Mouse (Mus musculus): ENCODE results near the gene Tmbim7. TPM values are rescaled to one million over a fixed set of nuclear protein-coding genes. Genes with fewer than 3 reads are reported as not detected.
"Not testable (repeated sequence)": the region's sequence is repeated elsewhere in the genome, so short reads cannot be mapped to it uniquely, and the experiment has no call there.

Tmbim7 gene
- polyA plus RNA-seq, 1 experiment from 2014 or later = not detected

DNA sequence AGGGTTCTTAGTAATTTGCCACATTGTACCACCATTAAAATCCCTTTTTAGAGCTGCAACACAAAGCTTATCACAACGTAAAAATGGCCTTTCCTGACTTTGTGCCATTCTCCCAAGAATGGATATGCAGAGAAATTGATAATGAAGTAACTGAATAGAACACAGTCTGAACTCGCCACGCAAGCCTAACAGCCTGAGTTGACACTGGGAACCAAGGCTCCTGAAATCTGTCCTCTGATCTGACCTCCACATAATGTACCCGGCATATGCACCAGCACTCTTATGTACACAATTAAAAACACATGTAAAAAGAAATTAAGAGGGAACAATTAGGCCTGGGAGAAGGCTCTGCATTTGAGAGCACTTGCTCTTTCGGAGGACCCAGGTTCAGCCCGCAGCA, 5.7 kb upstream of the Tmbim7 start:
- Histone ChIP-seq H3K27me3 (replicated peaks) (no peaks in the 10 kb centered on the region), H3K4me3 (replicated peaks) (no peak overlapping the region), H3K9me3 (no peaks in the 10 kb centered on the region), H3K4me2 (no peak overlapping the region), H3K36me3 (peaks cover 14% of the 10 kb centered on the region), H3K4me1 (peaks cover 7% of the 10 kb centered on the region; the same call in 1 of the 2 replicates), H3K27ac (no peak overlapping the region), H3K9ac (no peak overlapping the region)
- WGBS = 81% methylated on average over 6 of the region's 6 CpGs
- no peak for ATAC-seq (ENCODE audit: insufficient read depth, low FRiP score, low read depth)

DNA sequence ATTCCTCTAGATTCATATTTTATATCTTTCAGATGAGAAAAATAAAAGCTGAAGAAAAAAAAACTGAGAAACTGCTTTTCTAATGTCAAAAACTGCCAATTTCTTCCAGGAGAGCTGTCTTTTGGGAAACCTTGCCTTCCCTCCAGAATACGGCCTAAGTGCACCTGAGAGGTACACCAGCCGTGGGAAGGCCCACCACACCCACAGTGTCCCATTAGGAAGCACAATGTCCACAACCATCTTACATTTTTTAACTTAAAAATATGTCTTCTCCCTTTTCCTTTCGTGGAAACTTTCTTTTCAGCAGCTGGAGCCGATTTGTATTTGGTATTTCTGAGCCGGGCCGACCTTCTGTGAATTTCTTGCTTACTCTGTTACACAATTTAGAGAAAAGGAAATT, 4.4 kb upstream of the Tmbim7 start:
- H3K9ac ChIP-seq = peak overlapping the region; percentile 80
- peaks cover 12% of the 10 kb centered on the region for H3K36me3 ChIP-seq
- no peak for ATAC-seq (ENCODE audit: insufficient read depth, low FRiP score, low read depth)
- H3K4me3 ChIP-seq (replicated peaks) = peak overlapping the region; percentile 98
- peak overlapping the region; percentile 35; the same call in 1 of the 2 replicates for H3K27ac ChIP-seq
- H3K9me3 ChIP-seq = no peaks in the 10 kb centered on the region
- peak overlapping the region; percentile 64 for H3K4me2 ChIP-seq
- 18% methylated on average over 6 of the region's 6 CpGs for WGBS
- peaks cover 7% of the 10 kb centered on the region; the same call in 1 of the 2 replicates for H3K4me1 ChIP-seq
- no peaks in the 10 kb centered on the region for H3K27me3 ChIP-seq (replicated peaks)

DNA sequence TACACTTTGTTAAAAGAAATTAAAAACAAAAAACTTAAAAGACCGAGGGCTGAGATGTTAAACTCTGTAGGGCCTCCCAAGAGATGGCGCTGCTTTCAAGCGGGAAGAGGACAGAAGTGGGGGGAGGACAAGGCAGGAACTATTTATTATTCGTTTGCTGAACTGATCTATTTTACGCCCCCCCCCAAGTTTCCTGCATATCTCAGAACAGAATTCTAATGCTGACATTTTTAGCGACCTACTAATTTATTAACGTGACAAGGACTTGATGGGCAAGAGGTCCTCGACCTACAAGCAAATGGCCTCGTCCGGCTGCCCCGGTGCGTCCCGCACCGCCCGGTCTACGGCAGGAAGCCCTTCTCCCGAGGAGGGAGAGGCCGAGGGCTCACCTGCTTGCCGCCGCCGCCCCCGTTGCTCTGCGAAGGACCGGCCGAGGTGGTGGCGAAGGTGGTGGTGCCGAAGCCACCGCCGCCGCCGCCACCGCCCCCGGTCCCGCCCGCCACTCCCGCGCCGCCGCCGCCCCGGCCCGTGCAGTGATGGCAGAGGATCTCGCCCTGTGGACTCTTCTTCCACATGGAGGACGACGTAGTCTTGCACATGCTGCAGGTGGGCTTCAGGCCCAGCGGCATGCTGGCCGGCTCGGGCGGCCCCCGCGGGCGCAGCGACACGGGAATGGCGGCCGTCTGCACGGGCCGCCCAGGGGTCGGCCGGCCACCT, 3.8 kb upstream of the Tmbim7 start:
- WGBS = under 1% methylated on average over 56 of the region's 60 CpGs

DNA sequence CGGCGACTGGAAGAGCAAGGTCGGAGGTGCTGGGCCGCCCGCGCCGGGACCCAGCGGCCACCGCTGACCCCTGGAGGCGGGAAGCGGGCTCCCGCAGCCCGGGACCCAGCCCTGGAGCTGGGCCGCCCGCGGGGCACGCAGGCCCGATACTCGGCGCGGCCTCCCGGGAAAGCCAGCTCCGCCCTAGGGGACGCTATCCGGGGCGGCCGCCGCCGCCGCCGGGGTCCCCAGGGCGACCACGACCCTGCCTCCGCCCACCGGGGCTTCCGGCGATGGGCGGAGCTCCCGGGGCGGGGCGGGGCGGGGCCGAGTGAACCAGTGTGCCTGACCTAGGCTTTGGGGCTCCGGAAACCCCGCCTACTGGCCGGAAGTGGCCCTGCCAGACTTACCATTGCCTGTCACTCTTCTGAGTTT, 3.3 kb upstream of the Tmbim7 start:
- ATAC-seq (ENCODE audit: insufficient read depth, low FRiP score, low read depth) = peak; percentile 95
- 0% methylated on average over 27 of the region's 46 CpGs for WGBS

More for the DNA sequence above, 3.8 kb upstream of the Tmbim7 start:
- no peaks in the 10 kb centered on the region for H3K9me3 ChIP-seq
- peak overlapping the region; percentile 96 for H3K27ac ChIP-seq
- no peaks in the 10 kb centered on the region for H3K27me3 ChIP-seq (replicated peaks)
- peaks cover 7% of the 10 kb centered on the region; the same call in 1 of the 2 replicates for H3K4me1 ChIP-seq
- peaks cover 9% of the 10 kb centered on the region for H3K36me3 ChIP-seq
- peak overlapping the region; percentile 80 for H3K9ac ChIP-seq
- peak overlapping the region; percentile 64 for H3K4me2 ChIP-seq
- H3K4me3 ChIP-seq (replicated peaks) = peak overlapping the region; percentile 98
- peak; percentile 61 for ATAC-seq (ENCODE audit: insufficient read depth, low FRiP score, low read depth)

DNA sequence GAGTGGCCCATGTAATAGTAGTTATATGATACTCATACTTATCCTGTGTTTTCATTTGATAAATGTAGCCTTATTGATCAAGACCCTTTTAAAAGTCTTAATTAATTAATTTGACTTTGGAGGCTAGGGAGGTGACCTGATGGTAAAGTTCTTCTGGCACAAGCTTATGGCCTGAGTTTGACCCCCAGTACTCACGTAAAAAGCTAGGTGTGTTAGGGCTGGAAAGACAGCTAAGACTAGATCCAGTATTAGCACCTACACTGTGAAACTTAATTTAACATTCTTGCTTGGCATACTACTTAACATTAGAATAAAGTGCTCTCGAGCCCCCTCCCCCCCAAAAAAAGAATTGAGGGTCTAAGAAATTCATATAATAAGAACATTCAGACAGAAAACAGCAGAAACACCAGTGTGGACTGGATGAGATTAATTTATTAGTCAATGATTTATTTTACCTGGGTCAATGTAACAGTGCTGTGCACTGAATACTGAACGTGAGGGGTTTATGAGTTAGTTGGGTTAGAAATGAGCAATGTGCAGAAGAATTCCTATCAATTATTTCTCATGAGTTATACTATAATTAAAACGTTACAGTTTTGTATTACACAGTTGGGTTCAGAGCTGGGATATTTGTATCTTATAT, 2.7 kb upstream of the Tmbim7 start:
- Histone ChIP-seq H3K9ac (no peak overlapping the region), H3K27me3 (replicated peaks) (no peaks in the 10 kb centered on the region), H3K9me3 (no peaks in the 10 kb centered on the region), H3K4me3 (replicated peaks) (no peak overlapping the region), H3K36me3 (peaks cover 6% of the 10 kb centered on the region), H3K4me1 (peaks cover 7% of the 10 kb centered on the region; the same call in 1 of the 2 replicates), H3K27ac (no peak overlapping the region), H3K4me2 (peak overlapping the region; percentile 64; the same call in 1 of the 2 replicates)
- WGBS = 46% methylated on average over 4 of the region's 4 CpGs
- ATAC-seq (ENCODE audit: insufficient read depth, low FRiP score, low read depth) = no peak

More for the DNA sequence above, 3.3 kb upstream of the Tmbim7 start:
- Histone ChIP-seq H3K9me3 (no peaks in the 10 kb centered on the region), H3K4me1 (peaks cover 7% of the 10 kb centered on the region; the same call in 1 of the 2 replicates), H3K27ac (peak overlapping the region; percentile 96), H3K9ac (peak overlapping the region; percentile 80), H3K27me3 (replicated peaks) (no peaks in the 10 kb centered on the region), H3K4me3 (replicated peaks) (peak overlapping the region; percentile 98), H3K4me2 (peak overlapping the region; percentile 64), H3K36me3 (peaks cover 9% of the 10 kb centered on the region)

DNA sequence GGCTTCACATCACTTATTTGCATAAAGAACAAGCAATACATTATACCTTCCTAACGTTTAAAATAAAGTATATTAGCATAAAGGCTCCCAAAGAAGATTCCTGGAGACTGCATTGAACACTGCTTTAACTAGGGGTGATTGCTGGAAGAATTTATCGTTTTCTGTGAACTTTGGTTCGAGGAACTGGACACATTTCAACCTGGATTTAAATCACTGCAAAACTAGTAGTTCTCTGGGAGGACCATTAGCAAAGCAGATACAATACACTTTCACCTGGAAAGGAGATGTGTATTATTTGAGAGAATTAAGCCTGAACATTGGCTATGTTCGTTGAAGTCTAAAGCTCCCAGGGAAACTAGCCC, 2.2 kb upstream of the Tmbim7 start:
- no peak overlapping the region for H3K27ac ChIP-seq
- ATAC-seq (ENCODE audit: insufficient read depth, low FRiP score, low read depth) = no peak
- H3K9ac ChIP-seq = no peak overlapping the region
- H3K4me3 ChIP-seq (replicated peaks) = no peak overlapping the region
- no peak overlapping the region for H3K4me2 ChIP-seq
- no peaks in the 10 kb centered on the region for H3K9me3 ChIP-seq
- WGBS = 69% methylated on average over 4 of the region's 4 CpGs
- peaks cover 7% of the 10 kb centered on the region; the same call in 1 of the 2 replicates for H3K4me1 ChIP-seq
- no peaks in the 10 kb centered on the region for H3K27me3 ChIP-seq (replicated peaks)
- H3K36me3 ChIP-seq = peaks cover 4% of the 10 kb centered on the region; the same call in 1 of the 2 replicates

DNA sequence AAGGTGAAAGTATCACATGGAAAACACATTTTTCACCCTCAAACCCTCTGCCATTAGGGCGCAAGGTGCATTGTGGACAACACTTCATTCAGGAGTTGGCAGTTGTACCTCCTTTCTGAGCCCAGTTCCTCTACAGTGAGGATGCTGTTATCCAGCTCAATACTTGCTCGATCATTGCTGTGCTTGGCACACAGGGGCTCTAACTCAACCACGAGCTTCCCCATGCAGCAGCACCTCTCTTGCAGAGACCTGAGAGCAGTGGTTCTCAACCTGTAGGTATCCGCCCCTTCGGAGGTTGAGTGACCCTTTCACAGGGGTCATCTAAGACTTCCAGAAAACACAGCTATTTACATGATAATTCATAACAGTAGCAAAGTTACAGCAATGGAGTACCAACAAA, 640 bp downstream of the Tmbim7 start:
- H3K4me1 ChIP-seq = peaks cover under 1% of the 10 kb centered on the region; the same call in 1 of the 2 replicates
- 83% methylated on average over 5 of the region's 5 CpGs for WGBS
- no peak overlapping the region for H3K4me2 ChIP-seq
- no peak overlapping the region for H3K27ac ChIP-seq
- no peak for ATAC-seq (ENCODE audit: insufficient read depth, low FRiP score, low read depth)
- H3K4me3 ChIP-seq (replicated peaks) = no peak overlapping the region
- H3K9me3 ChIP-seq = no peaks in the 10 kb centered on the region
- no peak overlapping the region for H3K9ac ChIP-seq
- no peaks in the 10 kb centered on the region for H3K36me3 ChIP-seq
- H3K27me3 ChIP-seq (replicated peaks) = no peaks in the 10 kb centered on the region

DNA sequence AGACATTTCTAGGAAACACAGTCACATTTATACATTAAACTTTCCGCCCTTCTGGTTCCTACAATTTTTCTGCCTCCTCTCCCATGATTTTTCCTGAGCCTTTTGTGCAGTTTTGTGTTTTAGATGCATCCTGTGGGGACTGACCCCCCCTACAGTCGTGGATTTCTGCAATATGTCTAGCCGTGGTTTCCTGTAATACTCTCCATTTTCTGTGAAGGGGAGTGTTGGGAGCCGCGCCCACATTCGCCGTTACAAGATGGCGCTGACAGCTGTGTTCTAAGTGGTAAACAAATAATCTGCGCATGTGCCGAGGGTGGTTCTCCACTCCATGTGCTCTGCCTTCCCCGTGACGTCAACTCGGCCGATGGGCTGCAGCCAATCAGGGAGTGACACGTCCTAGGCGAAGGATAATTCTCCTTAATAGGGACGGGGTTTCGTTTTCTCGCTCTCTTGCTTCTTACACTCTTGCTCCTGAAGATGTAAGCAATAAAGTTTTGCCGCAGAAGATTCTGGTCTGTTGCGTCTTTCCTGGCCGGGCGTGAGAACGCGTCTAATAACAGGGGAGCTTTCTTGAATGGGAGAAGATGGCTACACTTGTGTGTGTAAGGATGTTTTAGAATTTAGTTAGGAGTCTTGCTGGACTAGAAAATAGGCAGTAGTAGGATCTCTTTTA, 2.1 kb downstream of the Tmbim7 start:
- 88% methylated on average over 17 of the region's 25 CpGs for WGBS
- H3K4me1 ChIP-seq; H3K36me3 ChIP-seq; H3K4me2 ChIP-seq; H3K9me3 ChIP-seq; H3K9ac ChIP-seq; H3K4me3 ChIP-seq (replicated peaks); ATAC-seq (ENCODE audit: insufficient read depth, low FRiP score, low read depth); H3K27me3 ChIP-seq (replicated peaks); H3K27ac ChIP-seq: not testable (repeated sequence)

DNA sequence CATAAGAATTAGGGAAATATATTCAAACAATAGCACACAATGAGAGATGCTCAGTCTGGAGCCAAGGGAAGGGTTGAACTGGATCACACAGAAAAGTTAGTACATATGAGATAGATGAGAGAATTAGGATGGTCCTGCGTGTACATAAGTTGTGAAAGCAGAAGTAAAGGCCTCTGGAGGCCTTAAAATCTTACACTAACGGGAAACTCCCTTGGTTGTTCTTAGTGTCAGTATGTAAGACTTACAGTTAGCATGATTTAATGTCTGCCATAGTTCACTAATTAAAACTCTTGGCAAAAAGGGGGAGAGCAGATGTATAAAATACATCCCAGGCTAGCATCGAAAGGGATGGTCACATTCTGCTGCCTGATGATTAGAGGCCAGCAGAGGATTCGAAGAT, 2.8 kb downstream of the Tmbim7 start:
- no peak overlapping the region for H3K4me3 ChIP-seq (replicated peaks)
- no peaks in the 10 kb centered on the region for H3K9me3 ChIP-seq
- ATAC-seq (ENCODE audit: insufficient read depth, low FRiP score, low read depth) = no peak
- no peak overlapping the region for H3K4me2 ChIP-seq
- H3K36me3 ChIP-seq = no peaks in the 10 kb centered on the region
- H3K27ac ChIP-seq = no peak overlapping the region
- H3K4me1 ChIP-seq = no peaks in the 10 kb centered on the region
- no peaks in the 10 kb centered on the region for H3K27me3 ChIP-seq (replicated peaks)
- WGBS = 81% methylated on average over 4 of the region's 4 CpGs
- H3K9ac ChIP-seq = no peak overlapping the region

DNA sequence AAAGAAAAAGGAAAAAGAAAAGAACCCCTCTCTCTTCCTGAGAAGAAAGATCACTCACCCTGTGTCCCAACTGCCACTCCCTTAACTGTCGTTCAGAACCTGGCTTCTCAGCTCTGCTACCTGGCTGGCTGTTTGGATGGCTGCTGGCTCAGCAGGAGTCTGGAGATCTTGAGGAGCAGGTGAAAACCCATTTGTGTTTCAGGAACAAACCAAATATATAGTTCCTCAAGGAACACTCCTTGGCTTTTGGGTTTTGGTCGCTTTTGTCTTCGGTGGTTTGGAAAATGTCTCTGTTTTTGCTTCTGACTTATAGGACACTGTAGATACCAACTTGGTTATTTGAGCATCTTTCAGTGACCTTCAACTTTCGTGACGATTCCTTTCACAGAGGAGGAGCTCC, 6.1 kb downstream of the Tmbim7 start, which contains the start of gene Gatad1:
TSS of gene Gatad1 (minus strand) at position 101 of the 400 bp plus-strand sequence.
- no peaks in the 10 kb centered on the region for H3K27me3 ChIP-seq (replicated peaks)
- H3K9ac ChIP-seq = no peak within 1 kb of the TSS
- H3K4me2 ChIP-seq = no peak within 1 kb of the TSS
- H3K9me3 ChIP-seq = no peaks in the 10 kb centered on the region
- no peak within 1 kb of the TSS for H3K27ac ChIP-seq
- no peaks in the 10 kb centered on the region for H3K36me3 ChIP-seq
- H3K4me3 ChIP-seq (replicated peaks) = no peak within 1 kb of the TSS
- no peak for ATAC-seq (ENCODE audit: insufficient read depth, low FRiP score, low read depth)
- WGBS = 77% methylated on average over 5 of the region's 5 CpGs
- no peaks in the 10 kb centered on the region for H3K4me1 ChIP-seq

DNA sequence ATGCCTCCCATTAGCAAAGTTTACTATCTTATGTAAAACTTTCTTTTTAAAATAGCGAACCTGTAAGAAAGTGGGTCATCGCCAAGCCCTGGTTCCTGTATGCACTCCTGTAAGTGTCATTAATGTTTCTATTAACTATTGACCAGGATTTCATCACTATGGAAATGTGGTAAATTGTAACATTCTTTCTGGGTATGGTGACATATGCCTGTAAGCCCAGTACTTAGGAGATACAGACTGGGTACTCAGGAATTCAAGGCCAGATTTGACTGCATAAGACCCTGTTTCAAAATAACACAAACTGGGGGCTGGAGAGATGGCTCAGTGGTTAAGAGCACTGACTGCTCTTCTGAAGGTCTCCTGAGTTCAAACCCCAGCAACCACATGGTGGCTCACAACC, 14.2 kb downstream of the Tmbim7 start:
- no peak overlapping the region for H3K9ac ChIP-seq
- no peak for ATAC-seq (ENCODE audit: insufficient read depth, low FRiP score, low read depth)
- H3K9me3 ChIP-seq = no peaks in the 10 kb centered on the region
- H3K36me3 ChIP-seq = no peaks in the 10 kb centered on the region
- H3K27ac ChIP-seq = no peak overlapping the region
- no peak overlapping the region for H3K4me2 ChIP-seq
- 85% methylated on average over 2 of the region's 2 CpGs for WGBS
- no peaks in the 10 kb centered on the region for H3K4me1 ChIP-seq
- no peak overlapping the region for H3K4me3 ChIP-seq (replicated peaks)
- no peaks in the 10 kb centered on the region for H3K27me3 ChIP-seq (replicated peaks)

DNA sequence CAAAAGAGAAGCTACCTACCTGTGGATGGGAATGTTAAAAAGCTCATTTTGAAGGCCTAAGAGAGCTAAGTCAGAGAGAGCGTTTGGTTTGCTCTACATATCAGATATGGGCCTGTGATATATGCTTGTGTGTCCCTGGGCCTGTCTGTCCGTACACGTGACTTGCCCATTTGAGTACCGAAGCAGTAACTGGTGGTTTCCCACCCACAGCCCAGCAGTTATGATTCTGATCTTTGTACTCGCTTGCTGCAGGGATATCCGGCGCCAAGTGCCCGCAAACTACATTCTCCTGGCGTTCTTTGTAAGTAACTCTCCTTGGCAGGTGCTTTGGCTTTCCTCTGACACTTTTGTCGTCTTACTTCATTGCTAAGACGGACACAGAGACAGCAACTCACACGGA, 15.6 kb downstream of the Tmbim7 start:
- Histone ChIP-seq H3K4me2 (no peak overlapping the region), H3K36me3 (no peaks in the 10 kb centered on the region), H3K27me3 (replicated peaks) (no peaks in the 10 kb centered on the region), H3K4me1 (no peaks in the 10 kb centered on the region), H3K9me3 (no peaks in the 10 kb centered on the region), H3K27ac (no peak overlapping the region), H3K4me3 (replicated peaks) (no peak overlapping the region), H3K9ac (no peak overlapping the region)
- 86% methylated on average over 12 of the region's 12 CpGs for WGBS
- no peak for ATAC-seq (ENCODE audit: insufficient read depth, low FRiP score, low read depth)
